Mouse (Mus musculus) testis, adult 2 months (tissue): ENCODE data around the gene Sema4a. TPM values are rescaled to one million over a fixed set of nuclear protein-coding genes. Genes with fewer than 3 reads are reported as not detected.

Experiments used
- H3K27ac ChIP-seq: fragments of 200-500 bp; 2 replicates; pipeline ENCODE4 v1.5.1; 2012; ENCODE audit warnings: low read depth, low read length; ENCODE audit not compliant: control insufficient read depth, insufficient read depth
- H3K27me3 ChIP-seq: fragments of 200-500 bp; 2 replicates; pipeline ENCODE4 v1.6.1; 2012; ENCODE audit warnings: mild to moderate bottlenecking, low read length, moderate library complexity; ENCODE audit not compliant: control insufficient read depth, insufficient read depth
- H3K36me3 ChIP-seq: fragments of 200-500 bp; 2 replicates; pipeline ENCODE4 v1.6.1; 2012; ENCODE audit warnings: mild to moderate bottlenecking, low read length; ENCODE audit not compliant: control insufficient read depth, insufficient read depth
- H3K4me1 ChIP-seq: fragments of 200-500 bp; 2 replicates; pipeline ENCODE4 v1.6.1; 2012; ENCODE audit warnings: low read length; ENCODE audit not compliant: control insufficient read depth, insufficient read depth
- H3K4me3 ChIP-seq: fragments of 200-500 bp; 2 replicates; pipeline ENCODE4 v1.5.1; 2012; ENCODE audit warnings: low read depth, mild to moderate bottlenecking, low read length, moderate library complexity, mixed read lengths; ENCODE audit not compliant: control insufficient read depth
- CTCF ChIP-seq: fragments of 200-500 bp; IDR thresholded peaks from 2 replicates; pipeline ENCODE4 v1.5.1; 2012; ENCODE audit warnings: low read depth, mild to moderate bottlenecking, inconsistent platforms, low read length, moderate library complexity; ENCODE audit not compliant: control insufficient read depth, insufficient read depth, insufficient replicate concordance
- POLR2A ChIP-seq: fragments of 200-500 bp; IDR thresholded peaks from 2 replicates; pipeline ENCODE4 v1.6.1; 2012; ENCODE audit warnings: low read depth, mild to moderate bottlenecking, inconsistent platforms, low read length, moderate library complexity; ENCODE audit not compliant: control insufficient read depth
- polyA plus RNA-seq: library from polyadenylated mRNA; depleted of rRNA; stranded (reverse); fragments of >200 nt; gene quantifications from 2 replicates; pipeline ENCODE4 v1.2.3, GENCODE M21; 2012

Gene Sema4a
- polyA plus RNA-seq, 1 experiment: 58.9 TPM

DNA sequence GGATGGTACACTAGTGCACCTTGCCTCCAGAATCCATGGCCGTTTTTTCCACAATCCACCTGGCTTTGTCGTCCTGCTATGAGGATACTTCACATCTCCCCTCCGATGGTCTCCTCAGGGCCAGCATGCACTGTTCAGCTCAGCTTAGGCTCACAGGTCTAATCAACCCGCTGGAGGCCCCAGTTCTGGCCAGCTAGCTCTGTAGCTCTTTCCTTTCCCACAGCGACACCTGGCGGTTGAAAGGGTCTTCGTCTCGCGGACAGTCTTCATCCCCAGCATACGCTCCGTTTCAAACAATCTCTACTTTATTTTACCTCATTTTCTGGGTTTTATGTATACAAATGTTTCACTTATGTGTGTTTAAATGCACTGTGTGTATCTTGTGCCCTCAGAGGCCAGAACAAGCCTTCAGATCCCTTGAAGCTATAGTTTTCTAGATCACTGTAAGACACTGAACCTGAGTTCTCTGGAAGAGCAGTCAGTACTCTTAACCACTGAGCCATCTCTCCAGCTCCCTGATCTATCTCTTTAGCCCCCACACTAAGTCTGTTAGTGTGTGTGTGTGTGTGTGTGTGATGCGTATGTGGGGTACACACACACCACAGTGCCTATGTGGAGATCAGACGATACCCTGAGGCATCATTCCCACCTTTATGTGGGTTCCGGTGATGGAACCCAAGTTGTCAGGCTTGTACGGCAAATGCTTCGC lies 6.3 kb upstream of the Sema4a start:
- no peak for TF ChIP-seq POLR2A
- TF ChIP-seq CTCF: peak; percentile 87
- Histone ChIP-seq H3K36me3 (no peaks in the 10 kb centered on the region), H3K4me3 (peak overlapping the region; percentile 72), H3K27me3 (no peaks in the 10 kb centered on the region), H3K27ac (peak overlapping the region; percentile 10; the same call in 1 of the 2 replicates), H3K4me1 (peaks cover 2% of the 10 kb centered on the region; the same call in 1 of the 2 replicates)

DNA sequence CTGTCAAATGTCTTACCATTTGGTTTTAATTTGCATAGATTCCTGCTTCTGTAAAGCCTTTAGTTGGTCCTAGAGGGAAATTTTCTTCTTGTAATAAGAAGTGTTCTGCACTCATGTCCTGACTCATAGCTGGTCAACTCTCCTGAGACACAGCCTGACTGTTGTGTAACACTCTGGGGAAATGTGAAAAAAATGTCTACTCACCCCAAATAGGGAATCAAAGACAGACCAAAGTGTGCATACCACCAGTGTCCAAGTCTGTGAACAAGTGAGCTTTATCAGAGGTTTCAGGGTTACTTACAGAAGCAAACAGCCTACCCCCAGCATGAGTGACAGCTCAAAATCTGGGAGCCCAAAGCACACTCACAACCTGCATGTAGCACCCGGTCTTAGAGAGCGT lies 4.1 kb upstream of the Sema4a start:
- Histone ChIP-seq H3K4me1 (peaks cover 2% of the 10 kb centered on the region; the same call in 1 of the 2 replicates), H3K27me3 (no peaks in the 10 kb centered on the region), H3K27ac (no peak overlapping the region), H3K4me3 (no peak overlapping the region), H3K36me3 (no peaks in the 10 kb centered on the region)
- TF ChIP-seq POLR2A (no peak), CTCF (no peak)

DNA sequence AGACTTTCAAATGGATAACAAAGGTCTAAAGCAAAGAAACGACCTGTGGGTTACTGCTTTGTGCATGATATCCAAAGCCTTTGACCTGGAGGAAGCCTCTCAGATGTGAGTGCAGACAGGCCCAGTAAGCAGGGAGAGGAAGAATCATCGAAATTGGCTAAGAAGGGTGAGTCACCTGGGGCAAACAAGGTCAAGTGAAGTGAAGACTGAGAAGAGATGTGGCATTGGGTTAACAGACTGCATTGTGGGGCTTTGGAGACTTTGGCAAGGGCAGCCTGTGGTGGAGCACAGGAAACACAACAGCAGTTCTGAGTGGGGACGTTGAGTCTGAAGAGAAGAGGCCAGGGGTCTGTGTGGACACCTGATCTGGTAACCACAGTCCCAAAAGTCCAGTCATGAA lies 3.4 kb upstream of the Sema4a start:
- Histone ChIP-seq H3K4me1 (peaks cover 2% of the 10 kb centered on the region; the same call in 1 of the 2 replicates), H3K27me3 (no peaks in the 10 kb centered on the region), H3K36me3 (no peaks in the 10 kb centered on the region), H3K4me3 (no peak overlapping the region), H3K27ac (no peak overlapping the region)
- TF ChIP-seq CTCF (no peak), POLR2A (no peak)

DNA sequence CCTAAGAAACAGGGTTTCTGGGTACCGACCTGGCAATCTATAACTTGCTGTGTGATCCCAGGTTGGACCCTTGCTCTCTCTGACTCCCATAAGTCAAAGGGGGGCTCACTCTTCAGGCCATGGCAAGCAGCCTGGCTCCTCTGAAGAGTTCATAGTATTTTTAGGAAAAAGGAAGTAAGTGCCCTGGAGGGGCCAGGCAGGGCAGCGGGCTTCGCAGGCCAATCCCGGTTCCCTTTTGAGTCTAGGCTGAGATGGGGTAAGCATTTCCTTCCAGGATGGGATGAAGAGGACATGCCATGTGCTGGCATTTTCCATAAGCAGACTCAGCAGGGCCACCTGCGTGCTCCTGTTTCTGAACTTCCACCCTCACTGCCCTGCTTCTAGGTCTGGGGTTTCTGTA lies 953 bp downstream of the Sema4a start:
- Histone ChIP-seq H3K4me1 (peaks cover 7% of the 10 kb centered on the region), H3K27ac (no peak overlapping the region), H3K36me3 (no peaks in the 10 kb centered on the region), H3K4me3 (no peak overlapping the region), H3K27me3 (no peaks in the 10 kb centered on the region)
- TF ChIP-seq POLR2A: no peak
- TF ChIP-seq CTCF: no peak

DNA sequence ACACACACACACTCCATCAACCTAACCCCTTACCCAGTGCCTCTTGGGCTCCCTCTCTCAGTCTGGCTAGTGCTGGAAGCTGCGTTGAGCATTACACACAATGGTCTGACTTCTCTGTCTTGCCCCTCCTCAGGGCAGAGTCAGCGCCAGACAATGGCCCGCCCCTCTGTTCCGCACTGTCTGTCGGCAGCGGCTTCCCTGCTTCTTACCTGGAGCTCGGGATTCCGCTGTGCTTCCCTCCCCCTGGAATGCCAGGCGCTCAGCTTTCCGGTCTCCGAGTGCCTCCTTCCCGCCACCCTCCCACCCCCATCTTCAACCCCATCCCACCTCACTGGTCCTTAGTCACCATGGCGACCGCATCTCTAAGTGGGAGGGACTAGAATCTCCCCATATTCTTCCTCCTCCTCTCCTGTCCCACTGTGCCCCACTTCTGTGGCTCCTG lies 2.2 kb downstream of the Sema4a start:
- TF ChIP-seq POLR2A (no peak; the same call in 1 of the 2 replicates), CTCF (no peak)
- Histone ChIP-seq H3K4me3 (peak overlapping the region; percentile 64), H3K27ac (no peak overlapping the region), H3K4me1 (peaks cover 7% of the 10 kb centered on the region), H3K27me3 (no peaks in the 10 kb centered on the region), H3K36me3 (no peaks in the 10 kb centered on the region)

DNA sequence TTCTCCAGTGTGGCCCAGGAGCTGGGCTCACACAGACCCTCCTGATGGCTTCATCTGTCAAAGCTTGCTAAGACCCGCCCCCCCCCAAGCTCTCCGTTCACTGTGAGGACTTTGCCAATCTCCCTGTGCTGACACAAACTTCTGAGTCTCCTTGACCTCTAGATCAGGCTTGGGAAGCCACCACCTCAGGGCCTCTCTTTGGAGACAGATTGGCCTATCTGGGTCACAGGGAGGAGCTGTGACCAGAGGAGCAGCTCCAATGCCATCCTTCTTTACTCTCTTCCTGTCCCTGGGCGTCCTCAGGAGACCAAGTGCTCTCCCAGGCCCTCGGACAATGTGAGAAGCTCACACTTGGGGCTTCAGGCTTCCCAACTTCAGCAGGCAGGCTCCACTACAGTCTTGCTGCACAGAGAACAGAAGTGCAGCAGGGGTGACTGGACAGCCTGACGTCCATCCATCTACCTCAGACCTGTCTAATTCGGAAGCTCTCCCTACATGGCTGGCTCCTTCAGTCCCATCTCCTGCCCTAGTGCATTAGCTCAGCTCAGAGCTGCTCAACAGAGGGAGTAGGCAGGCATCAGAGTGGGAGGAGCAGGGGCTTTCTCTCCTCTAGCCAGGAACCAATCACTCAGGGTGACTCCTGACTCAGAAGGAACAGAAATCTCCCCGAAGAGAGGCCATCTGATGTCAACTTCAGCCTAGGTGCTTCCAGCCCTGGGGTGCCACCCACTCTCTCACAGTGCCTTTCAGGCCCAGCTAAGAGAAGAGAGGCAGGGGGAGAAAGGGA lies 4.0 kb downstream of the Sema4a start:
- Histone ChIP-seq H3K27me3 (no peaks in the 10 kb centered on the region), H3K36me3 (no peaks in the 10 kb centered on the region), H3K4me1 (peaks cover 7% of the 10 kb centered on the region), H3K27ac (no peak overlapping the region), H3K4me3 (0 out of 2 replicates have a peak overlapping the region, but pooled peaks have one; percentile 4)
- TF ChIP-seq CTCF (no peak), POLR2A (no peak)

DNA sequence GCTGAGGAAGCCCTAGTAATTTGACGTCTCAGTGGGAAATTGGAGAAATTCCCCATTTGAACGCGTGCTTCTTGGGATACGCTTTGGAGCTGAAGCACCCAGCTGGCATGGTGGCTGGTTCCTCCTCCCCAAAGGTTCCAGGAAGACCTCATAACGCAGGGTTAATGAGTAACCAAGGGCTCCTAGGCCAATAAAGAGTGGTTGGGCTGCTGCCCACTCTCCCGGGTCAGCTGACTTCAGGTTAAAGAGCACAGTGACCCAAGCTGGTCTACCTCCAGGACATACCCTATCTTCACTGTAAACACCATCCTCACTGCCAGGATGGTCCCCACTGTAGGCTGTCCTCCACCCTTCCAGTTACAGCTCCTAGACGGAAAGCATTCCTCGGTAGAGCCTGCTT lies 4.7 kb downstream of the Sema4a start:
- no peak overlapping the region for H3K27ac ChIP-seq
- H3K36me3 ChIP-seq: no peaks in the 10 kb centered on the region
- no peaks in the 10 kb centered on the region for H3K27me3 ChIP-seq
- no peak overlapping the region for H3K4me3 ChIP-seq
- TF ChIP-seq POLR2A (no peak), CTCF (no peak)
- peaks cover 8% of the 10 kb centered on the region for H3K4me1 ChIP-seq
